Mouse (Mus musculus): Measurements from ENCODE around the gene Spatc1l.

Gene Spatc1l

DNA sequence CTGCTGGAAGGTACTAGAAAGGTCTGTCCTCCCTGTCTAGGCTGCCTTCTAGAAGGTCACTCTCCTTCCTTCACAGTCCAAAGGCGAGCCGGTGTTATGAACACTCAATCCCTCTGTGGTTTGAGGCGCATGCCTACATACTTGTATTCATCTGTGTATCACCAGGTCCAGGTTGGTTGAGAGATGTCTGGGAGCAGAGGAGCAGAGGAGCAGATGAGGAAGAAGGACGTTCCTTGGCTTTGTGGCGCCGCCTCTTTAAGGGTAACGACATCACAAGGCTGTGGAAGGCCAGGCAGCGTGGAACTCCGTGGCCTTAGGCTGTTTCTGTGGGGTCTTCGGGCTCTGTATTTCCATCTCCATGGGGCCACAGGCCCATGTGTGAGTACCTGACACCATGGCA lies at the start of gene Spatc1l:
Gene Spatc1l, plus strand, starts transcription at position 301 of the 400 bp plus-strand sequence.
- CTCF ChIA-PET = no interaction called here

GRCm38 (mm10) chr10:76512965-76513583 lies 49.0 kb upstream of the Spatc1l start:
- CTCF ChIA-PET = interaction anchor here (0.7 kb wide), 1 partner anchor 10 kb away, joined by 7 read pairs; no protein-coding TSS in a partner anchor

DNA sequence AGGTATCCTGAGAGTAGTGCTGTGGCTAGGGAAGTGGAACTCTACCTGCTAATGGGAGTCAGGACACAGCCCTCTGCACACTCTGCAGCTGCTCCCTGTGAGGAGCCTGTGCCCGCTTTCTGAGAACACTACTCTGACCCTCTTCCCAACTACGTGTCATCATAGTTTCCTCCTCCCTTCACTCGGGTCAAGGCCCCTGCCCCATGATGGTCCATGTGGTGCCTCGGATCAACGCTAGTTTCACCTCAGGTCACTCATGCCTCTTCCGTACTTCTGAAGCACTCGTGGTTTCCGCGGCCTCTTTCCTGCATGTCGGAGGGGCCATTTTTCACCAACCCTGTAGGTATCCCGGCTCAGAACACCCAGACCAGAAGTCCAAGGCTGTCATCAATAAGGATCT lies 31.1 kb upstream of the Spatc1l start:
- CTCF ChIA-PET = no interaction called here

GRCm38 (mm10) chr10:76531375-76531774 lies 30.7 kb upstream of the Spatc1l start, which contains the start of gene Lss:
Gene Lss, plus strand, starts transcription at chr10:76531588.
- CTCF ChIA-PET = no interaction called here

- CTCF ChIA-PET = no interaction called here
These were observed 30.2 kb upstream of the Spatc1l start for GRCm38 (mm10) chr10:76531828-76532227.

- CTCF ChIA-PET = no interaction called here
These were observed 26.5 kb upstream of the Spatc1l start for GRCm38 (mm10) chr10:76535526-76535925.

- CTCF ChIA-PET = no interaction called here
These were observed 24.5 kb upstream of the Spatc1l start for GRCm38 (mm10) chr10:76537619-76538018.

DNA sequence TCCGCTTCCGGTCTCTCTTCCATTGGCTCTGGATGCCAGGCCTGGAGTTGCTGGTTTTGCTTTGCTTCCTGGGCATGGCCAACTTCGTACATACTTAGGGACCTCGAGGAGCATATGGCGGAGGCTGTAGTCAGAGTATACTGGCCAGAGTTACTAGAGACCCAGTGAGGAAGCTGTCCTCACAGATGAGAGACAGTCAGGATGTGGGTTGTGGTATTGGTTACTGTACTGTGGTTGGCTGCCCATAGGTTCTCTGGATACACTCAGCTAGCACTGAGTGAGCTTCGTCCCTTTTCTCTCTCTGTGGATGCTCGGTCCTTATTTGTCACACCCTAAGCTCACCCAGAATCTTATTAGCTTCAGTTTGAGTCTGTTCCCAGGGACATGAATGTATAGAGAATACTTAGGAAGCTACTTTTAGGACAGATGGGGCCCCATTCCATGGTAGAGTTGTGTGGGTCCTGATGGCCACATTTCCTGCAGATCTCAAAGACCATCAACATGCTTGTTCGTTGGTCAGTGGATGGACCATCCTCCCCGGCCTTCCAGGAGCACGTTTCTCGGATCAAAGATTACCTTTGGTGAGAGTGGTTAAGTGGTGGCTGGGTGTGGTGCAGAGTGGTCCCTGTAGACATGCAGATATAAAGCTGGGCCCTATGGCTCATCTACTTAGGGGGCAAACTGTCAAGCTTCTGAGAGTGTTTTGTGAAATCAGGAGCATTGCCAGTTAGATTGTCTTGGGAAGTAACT lies 20.6 kb upstream of the Spatc1l start:
- CTCF ChIA-PET = no interaction called here

- CTCF ChIA-PET = no interaction called here
These were observed 19.3 kb upstream of the Spatc1l start for GRCm38 (mm10) chr10:76542636-76543375.

DNA sequence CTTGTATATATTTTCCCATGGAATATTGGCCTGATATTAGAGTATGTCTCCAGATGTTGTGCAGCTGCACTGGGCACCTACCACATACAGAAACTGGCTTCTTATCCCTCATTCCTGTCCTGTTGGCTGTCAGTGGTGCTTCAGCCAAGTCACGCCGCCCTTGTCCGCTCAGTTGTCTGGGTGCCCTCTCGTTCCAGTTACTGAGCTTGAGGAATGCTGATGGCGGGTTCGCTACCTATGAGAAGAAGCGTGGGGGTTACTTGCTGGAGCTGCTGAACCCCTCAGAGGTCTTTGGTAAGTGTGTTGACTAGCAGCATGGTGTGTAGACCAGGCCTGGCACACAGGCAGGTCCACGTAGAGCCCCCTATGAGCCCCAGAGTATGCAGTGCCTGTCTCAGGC lies 15.5 kb upstream of the Spatc1l start:
- CTCF ChIA-PET = no interaction called here

DNA sequence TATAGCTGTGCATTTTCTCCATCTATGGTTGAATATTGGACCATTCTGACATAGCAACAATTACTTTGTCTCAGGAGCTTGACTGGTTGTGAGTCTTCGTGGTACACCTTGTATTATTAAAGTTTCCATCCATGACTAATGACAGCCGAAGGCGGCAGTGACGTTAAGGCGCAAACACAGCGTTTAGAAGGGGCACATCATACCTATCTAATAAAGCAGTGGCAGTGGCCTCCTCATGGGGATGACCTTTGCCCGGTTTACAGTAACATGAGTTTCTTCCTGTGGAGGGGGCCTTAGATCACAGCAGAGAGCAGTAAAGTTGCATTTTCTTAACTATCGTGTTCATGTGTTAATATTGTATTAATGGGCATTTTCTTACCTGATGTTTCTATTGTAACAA lies 13.9 kb upstream of the Spatc1l start:
- CTCF ChIA-PET = no interaction called here

GRCm38 (mm10) chr10:76550458-76550857 lies 11.6 kb upstream of the Spatc1l start:
- CTCF ChIA-PET = no interaction called here

DNA sequence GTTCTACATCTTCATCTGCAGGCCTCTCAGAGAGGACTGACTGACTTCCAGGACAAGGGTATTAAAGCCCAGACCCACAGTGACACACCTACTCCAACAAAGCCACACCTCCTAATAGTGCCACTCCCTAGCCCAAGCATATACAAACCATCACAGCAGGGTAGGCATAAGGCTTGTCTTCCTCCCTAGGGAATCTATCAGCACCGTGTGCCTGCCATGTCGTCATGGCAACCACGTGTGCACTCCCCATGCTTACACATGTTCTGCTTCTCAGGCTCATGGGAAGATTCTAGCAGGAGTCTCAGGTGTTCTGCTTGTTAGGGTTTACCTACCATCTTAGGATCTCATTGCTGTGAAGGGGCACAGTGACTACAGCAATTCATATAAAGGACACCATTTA lies 10.5 kb upstream of the Spatc1l start:
- CTCF ChIA-PET = no interaction called here

GRCm38 (mm10) chr10:76554061-76554460 lies 8.0 kb upstream of the Spatc1l start:
- CTCF ChIA-PET = no interaction called here

DNA sequence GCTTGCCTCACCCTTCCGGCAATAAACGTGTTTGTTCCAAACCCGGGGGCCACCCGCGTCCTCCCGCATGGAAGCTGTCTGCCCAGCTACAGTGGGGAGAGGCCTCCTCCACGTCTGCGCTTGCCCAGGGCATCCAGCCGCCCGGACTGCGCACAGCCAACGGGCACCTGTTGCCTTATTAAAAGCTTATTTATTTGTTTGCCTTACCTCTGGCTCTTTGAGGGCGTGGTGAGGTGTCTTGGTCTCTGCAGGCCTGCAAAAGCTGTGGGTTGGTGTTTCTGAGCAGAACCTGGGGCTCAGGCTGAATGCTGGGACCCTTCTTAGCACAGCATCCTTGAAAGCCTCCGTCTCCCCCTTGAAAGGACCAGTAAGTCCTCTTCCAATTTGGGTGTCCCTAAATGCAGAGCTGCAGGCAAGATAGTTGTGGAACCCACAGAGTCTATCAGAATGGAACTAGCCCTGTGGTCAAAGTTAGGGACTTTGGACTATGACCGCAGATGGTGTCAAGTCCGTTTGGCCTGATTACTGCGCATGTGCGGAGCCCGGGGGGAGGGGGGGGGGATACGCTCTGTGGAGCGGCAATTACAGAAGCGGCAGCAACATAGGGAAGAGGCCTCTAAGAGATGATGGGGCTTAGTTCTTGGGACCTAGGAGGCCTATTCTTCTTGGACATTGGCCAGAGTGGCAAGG lies 8.1 kb downstream of the Spatc1l start:
- CTCF ChIA-PET = interaction anchor here (0.6 kb wide), 1 partner anchor 174 kb away, joined by 7 read pairs; no protein-coding TSS in a partner anchor

GRCm38 (mm10) chr10:76571070-76571469 lies 9.0 kb downstream of the Spatc1l start:
- CTCF ChIA-PET = no interaction called here

DNA sequence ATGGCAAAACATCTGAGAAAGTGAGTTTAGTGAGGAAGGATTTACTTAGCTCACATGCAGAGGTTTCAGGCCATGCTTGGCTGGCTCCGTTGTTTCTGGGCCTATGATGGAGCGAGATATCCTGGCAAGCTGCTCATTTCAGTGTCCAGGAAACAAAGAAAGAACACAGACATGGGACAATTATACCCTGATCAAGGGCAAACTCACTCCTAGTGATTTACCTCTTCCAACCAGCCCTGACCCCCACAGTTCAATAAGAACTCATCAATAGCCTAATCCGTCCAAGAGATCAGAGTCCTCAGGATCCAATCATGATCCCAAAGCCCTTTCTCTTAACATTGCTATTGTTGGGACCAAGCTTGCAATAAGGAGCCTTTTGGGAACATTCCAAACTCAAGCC lies 10.1 kb downstream of the Spatc1l start:
- CTCF ChIA-PET = no interaction called here

- CTCF ChIA-PET = no interaction called here
These were observed 13.3 kb downstream of the Spatc1l start, which contains the start of gene Ftcd for GRCm38 (mm10) chr10:76575374-76575773. Gene Ftcd, plus strand, starts transcription at chr10:76575648.

DNA sequence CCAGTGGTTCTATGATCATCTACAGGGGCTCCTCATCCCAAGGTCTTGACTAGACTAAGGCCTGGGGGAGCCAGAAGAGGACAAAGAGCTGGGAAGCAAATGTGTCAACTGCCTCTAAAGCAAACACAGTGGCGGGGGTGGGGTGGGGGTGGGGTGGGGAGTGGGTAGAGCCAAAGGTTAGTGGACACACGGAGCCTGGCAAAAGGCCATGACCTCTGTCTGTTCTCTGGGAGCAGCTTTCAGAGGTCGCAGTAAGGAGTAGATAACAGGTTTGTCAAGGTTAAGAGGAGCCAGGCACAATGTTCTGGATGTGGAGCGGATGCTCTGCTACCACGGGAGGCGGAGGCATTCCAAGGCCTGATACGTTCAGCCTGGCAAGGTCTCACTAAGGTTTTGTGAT lies 14.8 kb downstream of the Spatc1l start:
- CTCF ChIA-PET = no interaction called here

DNA sequence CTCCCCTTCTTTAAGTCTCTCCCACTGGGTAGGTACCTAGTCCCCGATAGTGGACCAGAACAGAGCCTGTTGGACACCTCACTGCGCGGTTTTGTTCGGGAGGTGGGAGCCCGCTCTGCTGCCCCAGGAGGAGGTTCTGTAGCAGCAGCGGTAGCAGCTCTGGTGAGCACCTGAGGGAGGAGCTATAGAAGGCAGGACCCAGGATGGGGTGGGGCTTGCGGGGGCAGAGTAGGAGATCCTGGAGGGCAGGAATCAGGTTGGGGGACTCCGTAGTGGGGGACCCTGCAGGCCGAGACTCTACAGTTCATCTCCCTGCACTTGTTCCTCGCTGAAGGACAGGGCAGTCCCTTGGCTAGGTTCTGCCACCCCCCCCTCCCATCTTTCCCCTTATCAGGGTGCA lies 22.1 kb downstream of the Spatc1l start:
- CTCF ChIA-PET = interaction anchor here (0.6 kb wide), 1 partner anchor 570 kb away, joined by 11 read pairs; no protein-coding TSS in a partner anchor

DNA sequence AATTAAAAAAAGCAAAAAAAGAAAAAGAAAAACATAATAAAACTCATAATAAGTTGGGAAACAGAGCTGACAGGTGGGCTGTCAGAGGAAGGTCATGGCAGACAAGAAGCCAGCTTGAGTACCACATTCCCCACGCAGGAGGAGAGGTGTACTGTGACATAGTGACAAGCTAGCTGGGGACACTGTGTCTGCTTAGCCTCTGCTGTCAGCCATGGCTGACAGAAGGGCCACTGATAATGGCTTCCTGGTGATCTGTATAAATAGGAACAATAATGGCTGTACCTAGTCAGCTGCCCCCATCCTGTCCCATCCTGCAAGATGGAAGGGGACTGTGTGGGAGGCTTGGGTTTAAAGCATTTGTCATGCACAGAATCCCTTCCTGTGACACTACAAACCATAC lies 24.1 kb downstream of the Spatc1l start:
- CTCF ChIA-PET = no interaction called here

DNA sequence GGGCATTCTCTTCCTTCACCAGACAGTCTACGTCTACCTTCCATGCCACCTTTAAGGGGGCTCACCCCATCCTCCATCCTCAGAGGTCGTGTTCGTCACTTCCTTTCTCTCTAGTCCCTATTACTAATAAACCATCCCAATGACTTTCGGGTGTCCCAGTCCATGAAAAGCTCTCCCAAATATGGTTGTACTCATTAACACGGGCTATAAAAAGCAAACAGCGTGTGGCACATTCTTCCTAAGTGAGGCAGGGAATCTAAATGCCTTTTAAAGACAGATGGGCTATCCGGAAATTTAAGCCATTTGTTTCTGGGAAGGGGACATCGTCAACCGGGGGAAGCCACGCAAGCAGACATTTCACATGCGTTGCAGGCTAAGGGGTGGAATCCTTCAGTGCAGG lies 28.1 kb downstream of the Spatc1l start:
- CTCF ChIA-PET = no interaction called here

Measured in spleen, embryonic (tissue).